Mouse (Mus musculus): ENCODE measurements around the gene Traf3ip3. TPM values are rescaled to one million over a fixed set of nuclear protein-coding genes. Genes with fewer than 3 reads are reported as not detected.

Gene Traf3ip3
- total and polyA plus RNA-seq, 3 experiments = 60.9 to 72.9 (median 68.8) TPM

GRCm38 (mm10) chr1:193145101-193145500, 56.4 kb downstream of the Traf3ip3 start:
- no peak for DNase-seq (ENCODE audit: extremely low read depth)
- H3K27ac ChIP-seq (ENCODE audit: insufficient read depth, low read depth) = no peak overlapping the region
- H3K79me2 ChIP-seq (replicated peaks; ENCODE audit: control insufficient read depth, extremely low read depth, insufficient read depth, poor library complexity, severe bottlenecking) = no peaks in the 10 kb centered on the region
- dilution Hi-C loops (cut with MboI; ENCODE audit: extremely low pct_ligation_motif_present, extremely low pct_unique_long_range_greater_than_20kb, low sequenced_read_pairs) = no loop called here
- TF ChIP-seq E2F4 (IDR thresholded peaks at IDR 0.05; ENCODE audit: insufficient replicate concordance, low read depth, low read length) (no peak), ZMIZ1 (IDR thresholded peaks at IDR 0.05; ENCODE audit: low read depth, low read length) (no peak), JUND (conservative IDR thresholded peaks at IDR 0.05; ENCODE audit: low read depth, low read length) (no peak)
- no peaks in the 10 kb centered on the region for H3K27me3 ChIP-seq (replicated peaks)
- peaks cover 11 to 28% of the 10 kb centered on the region in 2 experiments for H3K4me1 ChIP-seq (ENCODE audit: control insufficient read depth in 1 of 2, insufficient read depth in 2 of 2)
- H3K9me3 ChIP-seq (replicated peaks; ENCODE audit: low read length) = no peaks in the 10 kb centered on the region
- H3K9ac ChIP-seq (ENCODE audit: insufficient read depth, low read depth) = no peak overlapping the region
- no peak overlapping the region for H3K4me2 ChIP-seq (ENCODE audit: insufficient read depth, low read depth, poor library complexity, severe bottlenecking)
- no peaks in the 10 kb centered on the region for H3K36me3 ChIP-seq (replicated peaks in 1 of 2; ENCODE audit: control insufficient read depth in 1 of 2, insufficient read depth in 1 of 2, low read length in 1 of 2)
- H3K4me3 ChIP-seq (replicated peaks in 1 of 3; ENCODE audit: low read depth in 2 of 3, low read length in 2 of 3, poor library complexity in 1 of 3) = no peak overlapping the region
- in situ Hi-C loops (cut with MboI; ENCODE audit: low pct_ligation_motif_present, low pct_unique_long_range_greater_than_20kb, low sequenced_read_pairs) = no loop called here

GRCm38 (mm10) chr1:193144516-193144915, 57.0 kb downstream of the Traf3ip3 start:
- dilution Hi-C loops (cut with MboI; ENCODE audit: extremely low pct_ligation_motif_present, extremely low pct_unique_long_range_greater_than_20kb, low sequenced_read_pairs) = no loop called here

GRCm38 (mm10) chr1:193142517-193143062, 58.9 kb downstream of the Traf3ip3 start:
- no peak overlapping the region for H3K4me2 ChIP-seq (ENCODE audit: insufficient read depth, low read depth, poor library complexity, severe bottlenecking)
- H3K4me3 ChIP-seq (replicated peaks in 1 of 3; ENCODE audit: low read depth in 2 of 3, low read length in 2 of 3, poor library complexity in 1 of 3) = no peak overlapping the region
- no peak for DNase-seq (ENCODE audit: extremely low read depth)
- H3K9ac ChIP-seq (ENCODE audit: insufficient read depth, low read depth) = no peak overlapping the region
- dilution Hi-C loops (cut with MboI; ENCODE audit: extremely low pct_ligation_motif_present, extremely low pct_unique_long_range_greater_than_20kb, low sequenced_read_pairs) = no loop called here
- in situ Hi-C loops (cut with MboI; ENCODE audit: low pct_ligation_motif_present, low pct_unique_long_range_greater_than_20kb, low sequenced_read_pairs) = no loop called here
- peaks cover 30 to 38% of the 10 kb centered on the region in 2 experiments for H3K4me1 ChIP-seq (ENCODE audit: control insufficient read depth in 1 of 2, insufficient read depth in 2 of 2)
- H3K27me3 ChIP-seq (replicated peaks) = no peaks in the 10 kb centered on the region
- H3K27ac ChIP-seq (ENCODE audit: insufficient read depth, low read depth) = no peak overlapping the region
- no peaks in the 10 kb centered on the region for H3K79me2 ChIP-seq (replicated peaks; ENCODE audit: control insufficient read depth, extremely low read depth, insufficient read depth, poor library complexity, severe bottlenecking)
- TF ChIP-seq POLR2AphosphoS2 (IDR thresholded peaks at IDR 0.05; ENCODE audit: low read depth, low read length) = no peak
- TF ChIP-seq RAD21 (IDR thresholded peaks at IDR 0.05; ENCODE audit: low read depth, low read length) = no peak
- TF ChIP-seq USF1 (IDR thresholded peaks at IDR 0.05; ENCODE audit: low read depth, low read length) = no peak
- TF ChIP-seq CTCF (conservative IDR thresholded peaks at IDR 0.05 in 1 of 2, IDR thresholded peaks at IDR 0.05 in 1 of 2; ENCODE audit: low read depth in 2 of 2, low read length in 2 of 2) = no peak
- TF ChIP-seq NRF1 (IDR thresholded peaks at IDR 0.05; ENCODE audit: low read depth, low read length) = no peak
- no peak for TF ChIP-seq E2F4 (IDR thresholded peaks at IDR 0.05; ENCODE audit: insufficient replicate concordance, low read depth, low read length)
- no peak for TF ChIP-seq CHD2 (IDR thresholded peaks at IDR 0.05; ENCODE audit: low read length)
- TF ChIP-seq UBTF (IDR thresholded peaks at IDR 0.05; ENCODE audit: low read depth, low read length) = no peak
- no peak for TF ChIP-seq EP300 (IDR thresholded peaks at IDR 0.05; ENCODE audit: low read length)
- no peak for TF ChIP-seq ZKSCAN1 (IDR thresholded peaks at IDR 0.05; ENCODE audit: borderline replicate concordance, low read depth, low read length)
- TF ChIP-seq TBP (conservative IDR thresholded peaks at IDR 0.05; ENCODE audit: low read depth, low read length) = no peak
- no peaks in the 10 kb centered on the region for H3K36me3 ChIP-seq (replicated peaks in 1 of 2; ENCODE audit: control insufficient read depth in 1 of 2, insufficient read depth in 1 of 2, low read length in 1 of 2)
- H3K9me3 ChIP-seq (replicated peaks; ENCODE audit: low read length) = no peaks in the 10 kb centered on the region

More at GRCm38 (mm10) chr1:193144516-193144915, 57.0 kb downstream of the Traf3ip3 start:
- Histone ChIP-seq H3K79me2 (replicated peaks; ENCODE audit: control insufficient read depth, extremely low read depth, insufficient read depth, poor library complexity, severe bottlenecking) (no peaks in the 10 kb centered on the region), H3K9me3 (replicated peaks; ENCODE audit: low read length) (no peaks in the 10 kb centered on the region), H3K4me3 (replicated peaks in 1 of 3; ENCODE audit: low read depth in 2 of 3, low read length in 2 of 3, poor library complexity in 1 of 3) (no peak overlapping the region), H3K27me3 (replicated peaks) (no peaks in the 10 kb centered on the region), H3K36me3 (replicated peaks in 1 of 2; ENCODE audit: control insufficient read depth in 1 of 2, insufficient read depth in 1 of 2, low read length in 1 of 2) (no peaks in the 10 kb centered on the region), H3K9ac (ENCODE audit: insufficient read depth, low read depth) (no peak overlapping the region), H3K27ac (ENCODE audit: insufficient read depth, low read depth) (no peak overlapping the region), H3K4me1 (ENCODE audit: control insufficient read depth in 1 of 2, insufficient read depth in 2 of 2) (peaks cover 17 to 33% of the 10 kb centered on the region in 2 experiments), H3K4me2 (ENCODE audit: insufficient read depth, low read depth, poor library complexity, severe bottlenecking) (no peak overlapping the region)
- in situ Hi-C loops (cut with MboI; ENCODE audit: low pct_ligation_motif_present, low pct_unique_long_range_greater_than_20kb, low sequenced_read_pairs) = no loop called here
- TF ChIP-seq SIN3A (IDR thresholded peaks at IDR 0.05; ENCODE audit: low read length) (no peak), BHLHE40 (IDR thresholded peaks at IDR 0.05; ENCODE audit: low read depth, low read length) (no peak), HCFC1 (IDR thresholded peaks at IDR 0.05; ENCODE audit: low read depth, low read length) (no peak), RAD21 (IDR thresholded peaks at IDR 0.05; ENCODE audit: low read depth, low read length) (no peak), CHD1 (IDR thresholded peaks at IDR 0.05; ENCODE audit: low read depth, low read length) (no peak), MAZ (IDR thresholded peaks at IDR 0.05; ENCODE audit: low read depth, low read length) (no peak), CTCF (conservative IDR thresholded peaks at IDR 0.05 in 1 of 2, IDR thresholded peaks at IDR 0.05 in 1 of 2; ENCODE audit: low read depth in 2 of 2, low read length in 2 of 2) (no peak), CHD2 (IDR thresholded peaks at IDR 0.05; ENCODE audit: low read length) (no peak), SMC3 (IDR thresholded peaks at IDR 0.05; ENCODE audit: low read depth, low read length) (no peak), MEF2A (IDR thresholded peaks at IDR 0.05; ENCODE audit: borderline replicate concordance, low read depth, low read length) (no peak), RCOR1 (conservative IDR thresholded peaks at IDR 0.05; ENCODE audit: low read depth, low read length) (no peak)
- no peak for DNase-seq (ENCODE audit: extremely low read depth)
